Mouse (Mus musculus): ENCODE data around the gene Wfdc9.

GRCm38 (mm10) chr2:164670938-164671337 is 14.6 kb upstream of the Wfdc9 start:
- TF ChIP-seq CTCF (IDR thresholded peaks at IDR 0.05; ENCODE audit: insufficient read depth, low read depth, low read length), result no peak
- no peak for TF ChIP-seq POLR2A (IDR thresholded peaks at IDR 0.05; ENCODE audit: insufficient read depth, low read depth, low read length)

Measured in olfactory bulb, adult 2 months (tissue).